Mouse (Mus musculus) heart, postnatal 0 days (tissue): ENCODE results near the gene Pld5.

Experiments
- CTCF ChIP-seq: IDR thresholded peaks from 2 replicates; pipeline ENCODE4 v1.5.1; 2016; ENCODE audit warnings: antibody characterized with exemption, control low read depth, low read depth
- EP300 ChIP-seq: IDR thresholded peaks from 2 replicates; pipeline ENCODE4 v1.6.1; 2016; ENCODE audit warnings: antibody characterized with exemption, low read depth

- TF ChIP-seq EP300 (no peak), CTCF (no peak)
Observed at GRCm38 (mm10) chr1:176212922-176213644, 62.0 kb downstream of the Pld5 start.
